Mouse (Mus musculus): ENCODE data around the gene Slc6a11.

Gene Slc6a11

GRCm38 (mm10) chr6:114174398-114175140, 43.5 kb downstream of the Slc6a11 start:
- in situ Hi-C loops (cut with MboI; ENCODE audit: low sequenced_read_pairs) = no loop called here

- in situ Hi-C loops (cut with MboI; ENCODE audit: low sequenced_read_pairs) = no loop called here
Observed at GRCm38 (mm10) chr6:114178141-114178540, 47.1 kb downstream of the Slc6a11 start.

DNA sequence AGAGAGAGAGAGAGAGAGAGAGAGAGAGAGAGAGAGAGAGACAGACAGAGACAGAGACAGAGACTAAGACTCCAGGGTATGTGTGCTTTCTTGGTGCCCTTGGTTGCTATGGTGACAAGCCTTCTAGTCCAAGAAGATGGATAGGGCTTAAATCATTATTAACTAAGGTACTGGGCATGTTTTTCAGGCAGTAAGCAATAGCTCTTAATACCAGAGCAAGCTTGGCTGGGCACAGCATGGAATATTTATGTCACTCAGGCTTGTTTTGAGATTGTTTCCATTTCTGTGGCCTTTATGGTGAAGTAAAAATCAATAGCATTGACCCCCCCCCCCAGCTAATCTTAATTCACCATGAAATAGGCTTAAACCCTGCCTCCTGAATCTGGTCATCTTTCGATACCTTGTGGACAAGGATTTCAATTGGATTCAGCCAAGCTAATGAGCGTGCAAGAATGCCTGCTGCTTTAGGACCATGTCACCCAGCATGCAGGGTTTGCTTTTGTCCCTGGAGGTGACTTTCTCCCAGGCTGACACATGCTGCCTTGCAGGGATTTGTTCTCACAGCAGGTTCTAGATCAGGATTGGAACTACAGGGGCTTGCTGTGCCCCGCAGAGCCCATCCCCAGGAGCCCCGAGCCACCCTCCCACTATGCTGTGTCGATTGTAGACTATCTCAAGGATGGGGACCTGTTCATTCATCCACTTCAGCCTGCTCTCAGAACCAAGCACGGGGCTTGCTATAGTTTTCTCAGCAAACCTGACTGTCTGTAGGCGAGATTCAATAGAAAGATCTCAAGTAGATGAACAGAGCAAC, 51.5 kb downstream of the Slc6a11 start:
- in situ Hi-C loops (cut with MboI; ENCODE audit: low sequenced_read_pairs) = no loop called here

DNA sequence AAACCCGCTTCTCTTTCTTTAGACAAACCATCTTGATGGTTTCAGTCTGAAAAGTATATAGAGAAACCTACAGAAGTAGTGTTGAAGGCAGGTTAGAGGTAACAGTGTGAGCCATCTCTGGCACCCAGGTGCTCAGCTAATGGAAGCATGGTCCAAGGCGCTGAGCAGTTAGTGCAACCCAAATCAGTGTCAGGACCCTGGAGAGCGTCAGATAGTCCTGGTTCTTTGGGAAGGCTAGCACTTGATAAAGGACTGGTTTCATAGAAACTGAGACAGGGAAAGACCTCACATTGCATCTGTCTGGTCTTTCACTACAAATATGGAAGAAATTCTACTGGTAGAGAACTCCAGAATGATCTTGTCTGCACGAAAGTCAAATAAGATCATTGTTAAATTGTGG, 56.1 kb downstream of the Slc6a11 start:
- in situ Hi-C loops (cut with MboI; ENCODE audit: low sequenced_read_pairs) = no loop called here

GRCm38 (mm10) chr6:114188869-114189268, 57.8 kb downstream of the Slc6a11 start:
- in situ Hi-C loops (cut with MboI; ENCODE audit: low sequenced_read_pairs) = no loop called here

GRCm38 (mm10) chr6:114195998-114196397, 65.0 kb downstream of the Slc6a11 start:
- in situ Hi-C loops (cut with MboI; ENCODE audit: low sequenced_read_pairs) = no loop called here

GRCm38 (mm10) chr6:114199200-114199845, 68.3 kb downstream of the Slc6a11 start:
- in situ Hi-C loops (cut with MboI; ENCODE audit: low sequenced_read_pairs) = no loop called here

GRCm38 (mm10) chr6:114204557-114204956, 73.5 kb downstream of the Slc6a11 start:
- in situ Hi-C loops (cut with MboI; ENCODE audit: low sequenced_read_pairs) = no loop called here

DNA sequence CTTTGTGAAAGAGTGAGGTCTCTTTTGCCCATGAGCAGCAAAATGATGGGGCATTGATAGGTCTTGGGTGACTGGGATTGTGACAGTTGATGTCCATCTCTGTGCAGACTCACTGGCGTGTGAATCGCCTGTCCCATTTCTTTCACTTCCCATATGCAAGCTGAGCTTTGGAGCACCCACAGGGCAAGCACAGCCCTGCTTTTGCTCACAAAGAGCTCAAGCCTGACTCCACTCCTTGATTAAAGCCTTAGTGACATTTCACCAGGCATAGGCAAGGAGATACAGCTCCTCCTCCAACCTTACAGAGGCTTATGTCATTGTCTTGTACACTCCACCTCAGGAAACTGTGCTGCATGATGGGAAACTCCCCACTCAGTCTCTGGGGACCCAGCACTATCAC, 77.3 kb downstream of the Slc6a11 start:
- in situ Hi-C loops (cut with MboI; ENCODE audit: low sequenced_read_pairs) = no loop called here

DNA sequence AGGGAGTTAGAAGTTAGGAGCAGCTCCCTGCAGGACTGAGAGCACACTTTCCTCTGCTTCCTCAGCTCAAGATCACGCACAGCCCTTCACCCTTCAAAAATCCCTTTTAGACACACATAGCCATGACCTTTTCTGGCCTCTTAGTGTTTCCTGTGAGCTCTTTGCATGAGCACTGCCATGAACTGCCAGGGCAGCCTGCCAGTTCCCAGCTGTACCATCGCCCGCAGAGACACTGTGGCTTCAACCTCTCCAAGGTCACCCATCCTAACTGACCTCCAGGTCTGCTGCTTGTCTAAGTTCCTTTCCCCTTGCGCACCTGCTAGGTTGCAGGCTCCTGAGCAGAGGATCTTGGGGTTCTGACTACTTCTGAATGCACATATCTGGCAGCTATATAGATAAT, 83.4 kb downstream of the Slc6a11 start:
- in situ Hi-C loops (cut with MboI; ENCODE audit: low sequenced_read_pairs) = no loop called here

GRCm38 (mm10) chr6:114216741-114217414, 85.8 kb downstream of the Slc6a11 start:
- in situ Hi-C loops (cut with MboI; ENCODE audit: low sequenced_read_pairs) = no loop called here

DNA sequence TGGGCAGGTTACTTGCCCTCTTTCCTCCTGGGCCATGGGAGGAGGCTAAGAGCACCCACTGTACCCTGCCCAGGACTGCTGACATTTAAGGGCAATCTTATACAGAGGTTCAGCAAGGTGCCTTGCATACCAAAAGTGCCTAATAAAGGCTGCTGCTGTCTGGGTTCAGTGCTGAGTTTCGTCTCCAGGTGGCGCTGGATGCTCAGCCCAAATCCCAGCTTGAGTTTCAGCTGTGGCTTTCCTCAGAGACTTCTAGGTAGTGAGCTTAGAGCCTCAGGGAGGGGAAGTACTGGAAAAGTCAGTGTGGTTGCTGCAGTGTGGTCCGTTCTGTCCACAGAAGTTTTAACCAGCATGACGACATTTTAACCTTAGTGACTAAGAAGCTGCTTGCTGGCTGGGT, 93.4 kb downstream of the Slc6a11 start:
- in situ Hi-C loops (cut with MboI; ENCODE audit: low sequenced_read_pairs) = no loop called here

GRCm38 (mm10) chr6:114227378-114227777, 96.3 kb downstream of the Slc6a11 start:
- in situ Hi-C loops (cut with MboI; ENCODE audit: low sequenced_read_pairs) = no loop called here

GRCm38 (mm10) chr6:114228196-114228595, 97.2 kb downstream of the Slc6a11 start:
- in situ Hi-C loops (cut with MboI; ENCODE audit: low sequenced_read_pairs) = no loop called here

- in situ Hi-C loops (cut with MboI; ENCODE audit: low sequenced_read_pairs) = no loop called here
Observed at GRCm38 (mm10) chr6:114238892-114239644, 108.0 kb downstream of the Slc6a11 start.

- in situ Hi-C loops (cut with MboI; ENCODE audit: low sequenced_read_pairs) = no loop called here
Observed at GRCm38 (mm10) chr6:114245665-114246064, 114.6 kb downstream of the Slc6a11 start.

DNA sequence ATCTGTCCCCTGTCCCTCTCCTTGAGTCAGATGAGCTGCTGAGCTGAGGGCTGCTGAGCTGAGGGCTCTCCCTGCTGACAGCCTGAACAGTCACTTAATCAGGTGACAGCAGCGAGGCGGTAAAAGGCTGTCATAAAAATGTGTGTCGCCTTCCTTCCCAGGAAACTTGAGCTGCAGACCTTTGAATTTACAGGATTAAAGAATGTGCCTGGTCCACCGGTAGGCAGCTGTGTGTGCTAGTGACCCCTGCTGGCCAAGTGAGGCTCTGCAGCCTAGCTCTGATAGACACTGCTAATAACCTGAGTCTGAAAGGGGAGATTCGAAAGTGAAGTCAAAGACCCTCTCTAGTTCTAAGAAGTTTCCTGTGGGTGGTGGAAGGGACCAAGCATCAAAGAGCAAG, 119.3 kb downstream of the Slc6a11 start:
- in situ Hi-C loops (cut with MboI; ENCODE audit: low sequenced_read_pairs) = no loop called here

- in situ Hi-C loops (cut with MboI; ENCODE audit: low sequenced_read_pairs) = no loop called here
Observed at GRCm38 (mm10) chr6:114254927-114255326, 123.9 kb downstream of the Slc6a11 start.

- in situ Hi-C loops (cut with MboI; ENCODE audit: low sequenced_read_pairs) = no loop called here
Observed at GRCm38 (mm10) chr6:114257762-114258361, 126.8 kb downstream of the Slc6a11 start.

- in situ Hi-C loops (cut with MboI; ENCODE audit: low sequenced_read_pairs) = no loop called here
Observed at GRCm38 (mm10) chr6:114258661-114259193, 127.7 kb downstream of the Slc6a11 start.

Data from CH12F3 (cell line).